Mouse (Mus musculus) layer of hippocampus, postnatal 25 days (tissue): ENCODE results near the gene Slc39a9. TPM values are rescaled to one million over a fixed set of nuclear protein-coding genes. Genes with fewer than 3 reads are reported as not detected.

ENCODE experiments used
- DNase-seq, 2 experiments: peaks; one replicate each; pipeline ENCODE4 v3.0.0; 2022; ENCODE audit warnings: mixed read lengths in 2 of 2, low spot score in 1 of 2; ENCODE audit errors: extremely low spot score in 1 of 2
- total RNA-seq, 2 experiments: library from RNA; stranded (reverse); gene quantifications; 2 replicates each; pipeline ENCODE4 v1.2.3; 2021

The Slc39a9 gene
- total RNA-seq, 2 experiments from 2014 or later, result 37.3 to 42.7 TPM

DNA sequence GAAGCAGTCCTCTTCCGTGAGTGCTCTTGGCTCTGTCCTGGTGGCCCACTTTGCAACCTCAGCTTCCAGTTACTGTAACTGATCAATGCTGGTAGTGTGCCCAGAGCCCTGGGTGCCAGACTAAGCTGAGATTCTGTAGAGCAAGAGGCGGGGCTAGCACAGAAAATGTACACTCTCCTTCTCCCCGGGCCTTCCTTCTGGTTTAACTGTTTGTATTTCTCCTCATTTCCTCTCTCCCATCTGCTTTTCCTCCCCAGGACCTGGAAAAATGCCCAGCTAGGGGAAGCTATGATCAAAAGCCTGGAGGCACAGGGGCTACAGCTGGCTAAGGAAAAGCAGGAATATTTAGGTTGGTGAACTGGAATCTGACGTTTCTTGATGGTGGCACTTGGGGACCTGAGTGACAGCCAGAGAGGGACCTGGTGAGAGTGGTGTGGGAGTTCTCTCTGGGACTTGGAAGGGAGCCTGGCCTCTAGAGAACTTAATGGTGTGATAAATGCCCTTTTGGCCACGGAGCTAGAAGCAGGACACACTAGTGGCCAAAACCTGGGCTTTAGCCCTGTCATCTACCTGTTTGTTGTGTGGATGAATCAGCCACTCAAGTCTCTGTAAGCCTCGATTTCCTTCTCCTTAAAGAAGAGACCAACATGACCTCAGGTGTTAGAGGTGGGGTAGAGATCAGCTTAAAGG is 63.4 kb downstream of the Slc39a9 start:
- DNase-seq, result peak in 1 of 2 experiments; percentile 28

DNA sequence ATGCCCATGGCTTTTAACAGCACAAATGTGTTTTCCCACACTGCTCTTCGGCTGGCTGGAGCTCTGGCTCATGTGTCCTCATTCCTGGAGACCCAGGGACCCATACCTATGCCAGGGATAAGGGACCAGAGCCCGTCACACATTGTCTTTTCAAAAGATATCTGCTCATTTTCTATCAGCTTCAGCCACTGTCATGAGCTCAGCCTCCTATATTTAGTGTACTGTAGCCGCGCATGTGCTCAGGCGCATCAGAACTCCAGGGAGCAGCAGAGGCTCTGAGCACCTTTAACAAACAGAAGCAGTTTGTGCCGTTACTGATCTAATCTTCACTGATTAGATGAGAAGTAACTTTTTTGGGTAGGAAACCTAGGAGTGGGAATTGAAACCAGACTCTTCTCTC is 72.2 kb downstream of the Slc39a9 start:
- no peak for DNase-seq

DNA sequence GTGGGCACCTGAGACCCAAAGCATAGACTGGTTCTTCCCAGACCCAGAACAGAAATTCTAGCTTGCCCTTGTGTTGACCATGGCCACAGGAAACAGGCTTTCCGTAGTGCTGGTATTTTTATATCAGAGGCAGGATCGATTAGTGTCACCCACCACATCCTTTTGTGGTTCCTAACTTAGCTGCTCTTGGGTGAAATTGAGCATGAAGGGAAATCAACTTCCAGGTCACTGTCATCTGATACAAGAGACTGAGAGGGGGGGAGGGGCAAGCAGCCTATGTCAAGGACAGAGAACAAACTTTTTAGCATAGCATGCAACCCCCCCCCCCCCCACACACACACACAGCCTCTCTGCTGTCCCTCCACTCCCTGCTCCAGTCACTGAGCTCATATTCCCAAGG is 75.5 kb downstream of the Slc39a9 start:
- no peak for DNase-seq

DNA sequence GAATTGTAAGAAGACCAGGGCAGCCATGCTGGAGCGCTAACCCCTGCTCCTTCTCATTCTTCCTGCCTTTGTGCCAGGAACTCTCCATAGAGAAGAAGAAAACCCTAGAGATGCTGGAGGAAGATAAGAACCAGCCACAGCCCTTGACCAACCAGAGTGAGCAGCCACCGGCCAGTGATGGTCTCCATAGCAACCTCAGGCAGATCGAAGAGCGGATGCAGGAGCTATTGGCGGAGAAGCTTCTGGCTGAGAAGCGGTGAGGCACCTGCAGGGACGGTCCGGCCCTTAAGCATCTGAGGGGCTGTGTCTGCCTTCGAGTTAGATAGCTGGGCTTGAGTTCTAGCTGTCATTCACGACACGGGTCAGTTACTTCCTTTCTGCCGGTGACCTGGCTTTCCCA is 76.8 kb downstream of the Slc39a9 start:
- no peak for DNase-seq

DNA sequence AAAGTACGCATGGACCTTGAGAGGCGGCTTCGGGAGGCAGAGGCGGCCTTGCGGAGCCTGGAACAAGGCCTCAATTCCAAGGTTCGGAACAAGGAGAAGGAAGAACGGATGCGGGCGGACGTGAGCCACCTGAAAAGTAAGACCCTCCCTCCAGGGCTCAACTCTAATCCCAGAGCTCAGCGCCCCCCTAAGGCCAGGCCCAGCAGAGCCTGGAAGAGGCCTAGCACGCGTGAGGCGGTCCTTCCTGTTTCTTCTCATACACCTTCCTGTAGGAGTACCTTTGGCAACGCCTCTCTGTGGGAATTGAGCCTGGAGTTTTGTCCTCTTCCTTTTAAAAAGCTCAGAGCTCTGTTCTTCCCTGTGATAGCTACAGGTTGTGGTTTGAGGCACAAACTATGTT is 77.8 kb downstream of the Slc39a9 start:
- DNase-seq, result no peak

DNA sequence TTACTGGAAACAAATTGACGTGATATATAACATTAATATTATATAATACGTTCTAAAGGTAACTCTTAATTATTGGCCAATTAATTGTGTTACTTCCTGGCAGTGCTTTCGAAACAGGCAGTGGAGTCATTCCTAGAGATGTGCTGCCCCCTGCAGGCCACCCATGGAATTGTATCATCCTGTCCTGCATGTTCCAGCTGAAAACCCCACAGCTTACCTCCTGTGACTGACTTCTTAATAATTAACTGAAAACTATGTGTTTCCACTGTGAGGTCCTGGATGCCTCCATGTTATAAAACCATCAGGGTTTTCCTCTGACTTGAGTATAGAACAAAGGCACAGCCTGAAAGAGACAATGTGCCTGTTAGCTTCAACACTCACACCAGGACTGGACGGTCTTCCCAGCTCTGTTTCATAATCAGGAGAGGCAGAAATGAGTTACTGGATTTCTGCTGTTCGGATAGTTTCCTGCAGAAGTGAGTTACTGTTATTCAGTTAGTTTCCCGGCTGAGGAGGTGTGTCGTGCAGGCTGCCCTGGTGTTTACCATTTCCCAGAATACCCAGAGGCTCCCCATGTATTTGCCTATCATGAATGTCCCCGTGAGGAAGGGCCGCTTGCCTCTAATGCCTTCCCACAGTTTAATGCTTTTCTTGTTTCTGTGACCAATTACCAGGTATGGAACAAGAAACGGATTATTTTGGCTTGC is 81.3 kb downstream of the Slc39a9 start:
- peak; percentile 88 to 99 for DNase-seq

DNA sequence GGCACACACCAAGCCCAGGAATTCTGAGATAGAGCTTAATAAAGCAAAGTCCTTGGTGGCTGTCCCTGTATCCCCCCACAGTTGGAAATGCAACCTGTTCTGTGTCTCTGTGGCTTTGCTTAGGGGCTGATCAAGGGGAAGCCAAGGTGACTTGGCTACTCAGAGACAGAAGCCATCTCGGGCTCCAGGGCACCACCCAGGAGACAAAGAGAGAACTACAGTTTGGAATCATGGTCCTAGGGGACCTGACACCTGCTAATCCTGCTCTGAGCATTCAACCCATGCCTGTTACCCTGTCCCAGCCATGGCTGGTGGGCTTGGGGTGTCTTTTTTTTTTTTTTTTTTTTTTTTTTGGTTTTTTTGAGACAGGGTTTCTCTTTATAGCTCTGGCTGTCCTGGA is 84.5 kb downstream of the Slc39a9 start:
- DNase-seq, result no peak

DNA sequence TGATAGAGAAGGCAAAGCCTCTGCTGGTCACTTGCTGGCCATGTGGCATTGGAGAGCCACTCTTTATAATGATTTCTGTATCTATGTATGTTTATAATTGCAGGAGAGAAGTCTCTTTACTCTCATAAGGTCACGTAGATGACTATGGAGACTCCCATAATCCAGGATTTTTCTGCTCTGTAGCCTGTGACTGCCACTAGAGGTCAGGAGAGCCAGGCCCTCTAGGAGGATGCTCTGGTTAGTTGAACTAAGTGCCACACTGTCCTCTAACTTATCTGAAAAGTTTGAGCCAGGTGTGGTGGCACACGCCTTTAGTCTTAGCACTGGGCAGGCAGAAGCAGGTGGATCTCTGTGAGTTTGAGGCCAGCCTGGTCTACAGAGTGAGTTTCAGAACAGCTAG is 85.1 kb downstream of the Slc39a9 start:
- DNase-seq, result no peak

DNA sequence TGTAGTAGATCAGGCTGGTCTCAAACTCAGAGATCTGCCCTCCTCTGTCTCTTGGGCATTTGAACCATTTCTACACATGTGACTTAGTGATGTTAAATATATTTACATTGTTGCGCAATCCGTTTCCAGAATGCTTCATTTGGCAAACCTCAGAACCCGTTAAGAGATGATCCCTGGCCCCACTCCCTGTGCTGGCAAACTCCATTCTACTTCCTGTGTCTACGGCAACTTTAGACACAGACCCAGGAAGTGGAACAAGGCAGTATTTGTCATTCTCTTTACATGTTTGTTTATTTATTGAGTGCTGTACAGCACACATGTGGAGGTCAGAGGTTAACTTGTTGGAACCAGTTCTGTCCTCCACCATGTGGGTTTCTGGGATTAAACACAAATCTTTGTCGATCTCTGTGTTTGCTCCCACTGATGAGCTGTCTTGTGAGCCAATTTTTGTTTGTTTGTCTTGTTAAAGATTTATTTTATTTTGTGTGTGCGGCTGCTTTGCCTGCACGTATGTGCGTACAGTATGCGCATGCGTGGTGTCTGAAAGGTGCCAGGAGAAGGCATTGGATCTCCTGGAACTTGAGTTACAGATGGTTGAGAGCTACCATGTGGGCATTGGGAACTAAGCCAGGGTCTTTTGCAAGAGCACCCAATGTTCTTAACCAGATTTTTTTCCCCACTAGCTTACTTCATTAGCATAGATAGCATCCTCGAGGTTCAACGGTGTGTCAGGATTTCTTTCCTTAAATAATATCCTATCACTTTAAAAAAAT is 86.3 kb downstream of the Slc39a9 start:
- no peak for DNase-seq

DNA sequence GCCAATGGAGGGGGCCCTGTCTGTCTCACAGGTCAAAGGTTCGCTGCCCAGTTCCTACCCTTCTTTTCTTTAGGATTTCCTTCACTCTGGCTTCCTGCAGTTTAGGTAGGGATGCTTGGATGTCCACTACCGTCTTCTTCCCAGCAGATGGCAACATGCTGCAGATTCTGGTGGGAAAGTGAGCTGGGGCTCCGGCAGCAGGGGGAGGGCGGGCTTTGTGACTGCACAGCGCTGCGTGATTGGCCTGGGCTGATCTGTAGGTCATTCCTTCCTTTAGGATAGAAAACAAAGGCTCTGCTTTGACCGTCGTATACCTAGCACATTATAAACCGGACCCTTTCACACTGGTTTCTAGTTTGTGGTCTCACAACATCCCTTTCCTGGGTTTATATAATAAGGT is 86.9 kb downstream of the Slc39a9 start:
- DNase-seq, result peak; percentile 36 to 56

Other genes starting within 250 kb of the Slc39a9 start
- gene Dcaf5, start 207.3 kb upstream of the Slc39a9 start, total RNA-seq, result 10 to 100 TPM; 66.7 to 84.1 TPM
- gene Exd2, start 180.8 kb upstream of the Slc39a9 start, total RNA-seq, result 100 to 1,000 TPM in 1 of 2 experiments, 10 to 100 TPM in 1; 91.5 to 107 TPM
- 100 to 1,000 TPM; 152 to 160 TPM for gene Galnt16, start 125.6 kb upstream of the Slc39a9 start, total RNA-seq
- gene Erh, start 458 bp downstream of the Slc39a9 start, total RNA-seq, result 10 to 100 TPM; 37.0 to 42.8 TPM
- 1 to 10 TPM; 6.2 to 7.5 TPM for gene Plekhd1, start 48.7 kb downstream of the Slc39a9 start, total RNA-seq
- gene Ccdc177, start 116.8 kb downstream of the Slc39a9 start, total RNA-seq, result 10 to 100 TPM; 17.6 to 19.2 TPM
- gene Susd6, start 146.6 kb downstream of the Slc39a9 start, total RNA-seq, result 10 to 100 TPM; 59.9 to 64.5 TPM